Mouse (Mus musculus) stomach, postnatal 0 days (tissue): Measurements from ENCODE around the gene Bmp2k. TPM values are rescaled to one million over a fixed set of nuclear protein-coding genes. Genes with fewer than 3 reads are reported as not detected.

Experiments used
- ATAC-seq: fragments of 200-750 bp; cut with Nextera tagmentation; 2 replicates; pipeline ENCODE4 v1.8.0; 2017; ENCODE audit not compliant: low FRiP score, low TSS enrichment
- DNase-seq: peaks from one replicate; pipeline ENCODE4 v3.0.0-alpha.2; 2016; ENCODE audit warnings: low spot score
- H3K27ac ChIP-seq: fragments of 300-500 bp; sonication (generic); replicated peaks from 2 replicates; pipeline ENCODE4 v1.5.1; 2014; ENCODE audit warnings: mild to moderate bottlenecking, control low read depth
- H3K27me3 ChIP-seq: fragments of 300-500 bp; sonication (generic); 2 replicates; pipeline ENCODE4 v1.6.1; 2014; ENCODE audit warnings: low read length; ENCODE audit not compliant: control insufficient read depth, insufficient read depth
- H3K36me3 ChIP-seq: fragments of 300-500 bp; sonication (generic); 2 replicates; pipeline ENCODE4 v1.6.1; 2014; ENCODE audit warnings: low read length, mixed read lengths; ENCODE audit not compliant: control insufficient read depth, insufficient read depth
- H3K4me1 ChIP-seq: fragments of 300-500 bp; sonication (generic); replicated peaks from 2 replicates; pipeline ENCODE4 v1.6.1; 2014; ENCODE audit warnings: antibody characterized with exemption; ENCODE audit not compliant: control insufficient read depth, insufficient read depth
- H3K4me2 ChIP-seq: fragments of 300-500 bp; sonication (generic); replicated peaks from 2 replicates; pipeline ENCODE4 v1.6.1; 2014; ENCODE audit warnings: low read depth, mild to moderate bottlenecking, control low read depth, moderate library complexity
- H3K4me3 ChIP-seq: fragments of 300-500 bp; sonication (generic); 2 replicates; pipeline ENCODE4 v1.5.1; 2014; ENCODE audit warnings: low read depth, low read length, control low read depth
- H3K9ac ChIP-seq: fragments of 300-500 bp; sonication (generic); 2 replicates; pipeline ENCODE4 v1.6.1; 2014; ENCODE audit warnings: mild to moderate bottlenecking, low read length, control low read depth, mixed read lengths
- H3K9me3 ChIP-seq: fragments of 300-500 bp; sonication (generic); 2 replicates; pipeline ENCODE4 v1.6.1; 2016; ENCODE audit warnings: low read length; ENCODE audit not compliant: control insufficient read depth
- CTCF ChIP-seq: IDR thresholded peaks from 2 replicates; pipeline ENCODE4 v1.5.1; 2016; ENCODE audit warnings: antibody characterized with exemption, low read depth, mild to moderate bottlenecking, moderate library complexity
- EP300 ChIP-seq: optimal IDR thresholded peaks from 2 replicates; pipeline ENCODE3; 2016; ENCODE audit warnings: antibody characterized with exemption
- WGBS: fragments of 180-500 bp; shearing (Covaris S2); extraction: QIAGEN DNeasy Blood & Tissue Kit; methylation state at CpG from one replicate; pipeline ENCODE4 v1.1.7; 2014; 5-methylcytosine and 5-hydroxymethylcytosine counted together
- polyA plus RNA-seq: library from polyadenylated mRNA; unstranded; fragments of >200 nt; fragmentation: Nextera tagmentation; extraction: Ambion mirVana; gene quantifications from 2 replicates; pipeline ENCODE4 v1.2.1, GENCODE M21; 2015

Gene Bmp2k
- polyA plus RNA-seq, 1 experiment from 2014 or later: 11.9 TPM

DNA sequence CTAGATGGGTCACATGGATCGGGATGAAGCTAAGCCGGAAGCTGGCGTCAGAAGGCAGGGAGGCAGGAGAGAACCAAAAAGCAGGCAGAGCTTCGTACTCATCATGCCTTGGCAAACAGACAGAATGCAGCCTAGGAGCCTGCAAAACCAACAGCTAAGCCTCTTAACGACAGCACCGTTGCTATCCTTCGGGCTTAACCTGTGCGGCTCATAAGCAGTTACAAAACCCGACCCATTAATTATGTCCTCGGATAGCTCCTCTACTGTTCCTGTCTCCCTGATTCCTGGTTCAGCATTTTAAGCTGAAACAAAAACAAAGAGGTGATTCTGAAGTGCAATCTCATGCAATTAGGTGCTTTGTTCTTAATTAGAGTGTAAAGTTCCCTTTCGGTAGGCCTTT, 43.4 kb upstream of the Bmp2k start:
- Histone ChIP-seq H3K27ac (no peak overlapping the region), H3K9me3 (no peaks in the 10 kb centered on the region), H3K27me3 (no peaks in the 10 kb centered on the region), H3K36me3 (no peaks in the 10 kb centered on the region), H3K9ac (no peak overlapping the region), H3K4me1 (no peaks in the 10 kb centered on the region), H3K4me3 (no peak overlapping the region), H3K4me2 (no peak overlapping the region)
- TF ChIP-seq CTCF: no peak
- TF ChIP-seq EP300: no peak
- WGBS: 60% methylated on average over 11 of the region's 11 CpGs
- ATAC-seq (no peak), DNase-seq (no peak)

DNA sequence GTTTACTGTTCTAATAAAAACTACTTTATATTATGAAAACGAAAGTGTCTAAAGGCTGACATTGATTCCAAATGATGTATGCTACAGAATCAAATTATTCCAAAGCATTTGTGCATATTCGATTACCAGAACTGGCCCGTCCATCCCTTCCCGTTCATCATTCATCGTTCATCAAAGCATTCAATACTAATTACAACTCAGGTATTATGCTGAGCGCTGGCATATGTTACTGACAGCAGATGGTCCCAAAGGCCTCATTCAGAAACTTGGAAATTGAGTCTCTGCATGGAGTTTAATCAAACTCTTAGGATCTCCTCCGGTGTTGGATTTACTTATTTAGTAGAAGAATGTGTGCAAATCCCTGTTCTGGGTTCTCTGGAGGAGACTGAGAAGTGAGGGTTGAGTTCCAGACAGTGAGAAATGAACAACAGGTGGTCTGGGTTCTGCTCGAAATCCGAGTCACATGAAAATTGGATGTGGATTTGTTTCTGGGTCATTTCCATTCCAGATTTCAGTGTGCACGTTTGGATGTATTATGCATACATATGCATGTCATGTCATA, 42.9 kb upstream of the Bmp2k start:
- no peak overlapping the region for H3K4me2 ChIP-seq
- TF ChIP-seq CTCF (no peak), EP300 (no peak)
- H3K27me3 ChIP-seq: no peaks in the 10 kb centered on the region
- H3K4me3 ChIP-seq: no peak overlapping the region
- no peaks in the 10 kb centered on the region for H3K9me3 ChIP-seq
- no peak for ATAC-seq
- no peaks in the 10 kb centered on the region for H3K36me3 ChIP-seq
- no peak overlapping the region for H3K9ac ChIP-seq
- no peak overlapping the region for H3K27ac ChIP-seq
- WGBS: 83% methylated on average over 10 of the region's 10 CpGs
- DNase-seq: no peak
- no peaks in the 10 kb centered on the region for H3K4me1 ChIP-seq

DNA sequence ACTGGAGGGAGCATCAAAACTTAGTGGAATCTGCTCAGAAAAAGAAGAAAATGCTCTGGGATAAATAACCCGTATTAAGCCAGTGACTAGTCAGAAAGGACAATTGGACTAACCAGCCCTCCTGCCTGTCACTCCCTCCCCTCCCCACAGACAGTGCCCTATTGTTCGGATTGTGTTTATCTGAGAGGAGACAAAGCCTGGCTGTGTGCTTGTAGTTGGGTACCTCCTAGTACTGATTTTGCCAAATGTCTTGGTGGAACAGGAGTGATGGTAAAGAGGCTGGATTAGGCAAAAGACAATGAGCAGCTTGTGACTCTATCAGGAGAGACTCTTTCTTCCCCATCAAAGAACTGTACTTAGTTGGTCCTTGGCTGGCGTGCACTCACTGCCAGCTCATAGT, 40.6 kb upstream of the Bmp2k start:
- TF ChIP-seq CTCF: no peak
- TF ChIP-seq EP300: no peak
- H3K4me3 ChIP-seq: no peak overlapping the region

DNA sequence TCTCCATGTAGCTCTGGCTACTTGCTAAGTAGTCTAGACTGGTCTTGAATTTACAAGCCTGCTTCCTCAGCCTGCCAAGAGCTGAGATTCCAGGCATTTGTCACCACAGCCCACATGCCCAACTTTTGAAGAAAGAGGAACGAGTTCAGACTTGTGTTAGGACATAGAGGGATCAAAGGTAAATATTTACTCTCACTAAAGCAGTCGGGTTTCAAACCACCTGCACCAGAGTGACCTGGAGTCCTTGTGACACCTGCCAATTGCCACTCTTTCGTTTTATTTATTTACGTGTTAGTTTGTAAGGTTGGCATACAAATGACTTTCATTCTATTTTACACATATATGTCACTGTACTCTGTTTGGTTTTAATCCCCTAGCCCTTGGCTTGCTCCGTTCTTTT, 36.4 kb upstream of the Bmp2k start:
- H3K27ac ChIP-seq: no peak overlapping the region
- no peak for DNase-seq
- no peaks in the 10 kb centered on the region for H3K9me3 ChIP-seq
- no peaks in the 10 kb centered on the region for H3K36me3 ChIP-seq
- no peak overlapping the region for H3K4me3 ChIP-seq
- ATAC-seq: no peak
- WGBS: 38% methylated on average over 5 of the region's 5 CpGs
- H3K27me3 ChIP-seq: no peaks in the 10 kb centered on the region
- no peak for TF ChIP-seq EP300
- TF ChIP-seq CTCF: no peak
- no peaks in the 10 kb centered on the region; the same call in 1 of the 2 replicates for H3K4me1 ChIP-seq
- H3K9ac ChIP-seq: no peak overlapping the region
- no peak overlapping the region for H3K4me2 ChIP-seq

More for the DNA sequence above, 40.6 kb upstream of the Bmp2k start:
- DNase-seq: no peak
- no peaks in the 10 kb centered on the region for H3K4me1 ChIP-seq
- no peaks in the 10 kb centered on the region for H3K36me3 ChIP-seq
- no peaks in the 10 kb centered on the region for H3K27me3 ChIP-seq
- H3K9ac ChIP-seq: no peak overlapping the region
- H3K4me2 ChIP-seq: no peak overlapping the region
- ATAC-seq: no peak
- no peak overlapping the region for H3K27ac ChIP-seq
- no peaks in the 10 kb centered on the region for H3K9me3 ChIP-seq
- 60% methylated on average over 3 of the region's 3 CpGs for WGBS

DNA sequence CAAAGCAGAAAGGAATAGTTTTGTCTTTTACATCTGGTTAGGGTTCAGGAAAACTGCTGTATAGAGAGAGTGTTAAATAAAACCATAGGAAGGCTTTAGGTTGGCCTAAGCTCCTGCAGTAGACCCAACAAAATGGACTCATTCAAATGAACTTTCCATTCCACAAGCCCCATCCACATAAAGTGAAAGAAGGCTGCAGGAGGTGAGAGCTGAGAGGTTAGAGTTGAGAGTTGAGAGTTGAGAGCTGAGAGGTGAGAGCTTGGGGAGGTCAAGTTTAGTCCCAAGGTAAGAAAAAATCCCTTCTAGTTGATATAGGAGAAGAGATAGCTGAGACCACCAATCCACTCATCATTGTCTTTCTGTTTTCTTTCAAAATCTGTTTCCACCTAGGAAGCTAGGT, 35.6 kb upstream of the Bmp2k start:
- Histone ChIP-seq H3K4me3 (no peak overlapping the region), H3K27ac (no peak overlapping the region), H3K9ac (no peak overlapping the region), H3K9me3 (no peaks in the 10 kb centered on the region), H3K27me3 (no peaks in the 10 kb centered on the region), H3K36me3 (no peaks in the 10 kb centered on the region), H3K4me1 (no peaks in the 10 kb centered on the region; the same call in 1 of the 2 replicates), H3K4me2 (no peak overlapping the region)
- no peak for ATAC-seq
- DNase-seq: no peak
- no peak for TF ChIP-seq CTCF
- no peak for TF ChIP-seq EP300

DNA sequence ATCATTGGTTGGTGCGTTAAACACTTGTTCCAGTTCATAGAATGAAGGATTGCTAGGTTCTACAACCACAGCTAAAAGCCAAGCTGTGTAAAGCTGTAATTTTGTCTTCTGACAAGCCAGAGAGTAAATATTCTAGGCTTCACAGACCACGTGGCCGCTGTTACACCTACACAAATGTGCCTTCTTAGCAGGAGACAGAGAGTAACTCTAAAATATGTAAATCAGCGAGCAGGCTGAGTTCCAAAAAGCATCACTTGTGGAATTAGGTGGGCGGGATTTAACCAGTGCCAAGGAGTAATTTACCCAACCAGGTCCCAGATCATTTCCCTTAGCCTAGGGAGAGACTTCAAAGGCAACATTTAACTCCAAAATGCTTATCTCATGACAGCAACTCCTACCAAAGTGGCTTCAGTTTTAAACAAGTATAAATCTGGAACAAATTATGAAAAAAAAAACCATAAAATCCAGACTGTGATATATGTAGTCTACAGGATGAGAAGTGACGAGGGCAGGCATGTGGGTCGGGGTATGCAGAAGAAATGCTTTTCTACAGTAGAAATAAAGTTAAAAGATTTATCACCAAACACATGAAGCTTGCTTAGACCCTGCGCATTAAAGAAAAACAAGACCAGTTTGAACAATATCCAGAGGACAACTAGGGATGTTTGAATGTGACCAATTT, 35.1 kb upstream of the Bmp2k start:
- H3K27me3 ChIP-seq: no peaks in the 10 kb centered on the region
- 45% methylated on average over 8 of the region's 8 CpGs for WGBS
- no peaks in the 10 kb centered on the region for H3K9me3 ChIP-seq
- H3K4me3 ChIP-seq: no peak overlapping the region
- ATAC-seq: no peak
- no peak for TF ChIP-seq CTCF
- no peak for TF ChIP-seq EP300
- H3K36me3 ChIP-seq: no peaks in the 10 kb centered on the region
- no peak overlapping the region for H3K4me2 ChIP-seq
- no peak for DNase-seq
- H3K9ac ChIP-seq: no peak overlapping the region
- no peak overlapping the region for H3K27ac ChIP-seq
- H3K4me1 ChIP-seq: no peaks in the 10 kb centered on the region; the same call in 1 of the 2 replicates
